Mouse (Mus musculus): ENCODE measurements around the gene Eln.

The Eln gene

GRCm38 (mm10) chr5:134683813-134684212 is 63.3 kb downstream of the Eln start:
- no peak for DNase-seq

- peak; percentile 50 to 62 for DNase-seq
These were observed 66.9 kb downstream of the Eln start for GRCm38 (mm10) chr5:134680238-134680637.

- DNase-seq, result peak; percentile 31 to 67
These were observed 68.1 kb downstream of the Eln start for GRCm38 (mm10) chr5:134678827-134679546.

GRCm38 (mm10) chr5:134678031-134678430 is 69.1 kb downstream of the Eln start:
- DNase-seq, result peak; percentile 60 to 77

- DNase-seq, result no peak
These were observed 69.6 kb downstream of the Eln start for GRCm38 (mm10) chr5:134677491-134677890.

GRCm38 (mm10) chr5:134675956-134676759 is 71.0 kb downstream of the Eln start:
- peak; percentile 91 to 94 for DNase-seq

- no peak for DNase-seq
These were observed 72.1 kb downstream of the Eln start for GRCm38 (mm10) chr5:134674977-134675376.

- DNase-seq, result no peak
These were observed 74.5 kb downstream of the Eln start for GRCm38 (mm10) chr5:134672611-134673010.

GRCm38 (mm10) chr5:134672198-134672516 is 75.0 kb downstream of the Eln start:
- no peak for DNase-seq

- no peak for DNase-seq
These were observed 75.6 kb downstream of the Eln start for GRCm38 (mm10) chr5:134671335-134672197.

- DNase-seq, result no peak
These were observed 78.0 kb downstream of the Eln start for GRCm38 (mm10) chr5:134669001-134669708.

GRCm38 (mm10) chr5:134668495-134668894 is 78.6 kb downstream of the Eln start:
- DNase-seq, result peak; percentile 61 to 64

- no peak for DNase-seq
These were observed 90.4 kb downstream of the Eln start for GRCm38 (mm10) chr5:134656708-134657107.
